ENCODE assay signal across 20 mouse cellular contexts in the genomic region with DNA sequence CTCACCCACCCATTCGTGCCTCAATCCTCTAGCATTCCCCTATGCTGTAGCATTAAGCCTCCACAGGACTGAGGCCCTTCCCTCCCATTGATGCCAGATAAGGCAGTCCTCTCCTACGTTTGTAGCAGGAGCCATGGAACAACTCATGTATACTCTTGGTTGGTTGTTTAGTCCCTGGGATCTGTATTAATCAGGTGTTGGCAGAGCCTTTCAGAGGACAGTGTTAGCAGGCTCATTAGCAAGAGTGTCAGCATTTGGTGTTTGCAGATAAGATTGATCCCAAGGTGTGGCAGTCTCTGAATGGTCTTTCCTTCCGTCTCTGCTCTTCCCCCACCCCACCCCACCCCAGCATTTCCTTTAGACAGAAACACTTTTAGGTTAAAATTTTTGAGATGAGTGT.
DNase-seq lines count a peak whose midpoint lies in the region; ATAC-seq and TF ChIP-seq lines count a peak whose summit lies in the region.
"Had no signal": no experiment of that assay in that cellular context is flagged by ENCODE, and none has a peak within 500 bp of the region (broad histone marks: within the 10 kb centered on the region; RNA-seq: fewer than 3 reads in every experiment).

No protein-coding gene starts in this region.

- H3K9me3 ChIP-seq in heart, embryonic 11.5 days (replicated peaks; ENCODE audit: control insufficient read depth, low read length), result no peaks in the 10 kb centered on the region
- no peaks in the 10 kb centered on the region for H3K9me3 ChIP-seq in G1E (replicated peaks)
- no peaks in the 10 kb centered on the region for H3K9me3 ChIP-seq in liver, embryonic 15.5 days (replicated peaks)
- H3K9me3 ChIP-seq: embryonic facial prominence, embryonic 10.5 days; forebrain, embryonic 13.5 days; heart, embryonic 12.5 days; hindbrain, embryonic 15.5 days had no signal

- no peaks in the 10 kb centered on the region for H3K79me2 ChIP-seq in heart, adult 2 months (replicated peaks; ENCODE audit: control insufficient read depth, insufficient read depth, low read length)

- TF ChIP-seq CTCF in heart, adult 2 months (IDR thresholded peaks at IDR 0.05), result no peak
- no peak for TF ChIP-seq CTCF in G1E (IDR thresholded peaks at IDR 0.05; ENCODE audit: low read depth, low read length)

- no peak for TF ChIP-seq EP300 in heart, adult 2 months (IDR thresholded peaks at IDR 0.05; ENCODE audit: insufficient read depth, low read depth, low read length)

- H3K9ac ChIP-seq in heart, embryonic 11.5 days (ENCODE audit: low read depth, low read length), result no peak overlapping the region
- no peak overlapping the region for H3K9ac ChIP-seq in heart, adult 2 months (ENCODE audit: low read depth, low read length)
- H3K9ac ChIP-seq in liver, embryonic 15.5 days, result no peak overlapping the region
- H3K9ac ChIP-seq: forebrain, embryonic 13.5 days; forebrain, postnatal 0 days; heart, embryonic 12.5 days; hindbrain, embryonic 15.5 days had no signal

- H3K4me2 ChIP-seq in heart, embryonic 11.5 days, result no peak overlapping the region
- H3K4me2 ChIP-seq in liver, embryonic 15.5 days, result peak overlapping the region; percentile 4; the same call in 1 of the 2 replicates
- H3K4me2 ChIP-seq: forebrain, embryonic 13.5 days; heart, embryonic 12.5 days; hindbrain, embryonic 15.5 days had no signal

- no peak overlapping the region for H3K4me3 ChIP-seq in heart, embryonic 11.5 days (ENCODE audit: low read depth, low read length)
- no peak overlapping the region for H3K4me3 ChIP-seq in heart, adult 2 months
- H3K4me3 ChIP-seq in G1E (ENCODE audit: low read depth, low read length), result peak overlapping the region; percentile 29; the same call in 1 of the 2 replicates
- no peak overlapping the region for H3K4me3 ChIP-seq in liver, embryonic 15.5 days (replicated peaks)
- H3K4me3 ChIP-seq: embryonic facial prominence, embryonic 10.5 days; forebrain, embryonic 13.5 days; heart, embryonic 12.5 days; hindbrain, embryonic 15.5 days had no signal

- ATAC-seq in heart, embryonic 11.5 days (replicated peaks; ENCODE audit: insufficient number of reproducible peaks, low FRiP score, low TSS enrichment), result peak; percentile 78
- ATAC-seq in G1E (ENCODE audit: extremely low read depth, insufficient number of reproducible peaks, low FRiP score, poor library complexity, severe bottlenecking), result peak; percentile 99
- peak; percentile 90 for ATAC-seq in liver, embryonic 15.5 days (ENCODE audit: insufficient read depth)
- ATAC-seq in granulocyte monocyte progenitor cell, adult 5-6 weeks (replicated peaks; ENCODE audit: poor library complexity, severe bottlenecking), result no peak
- ATAC-seq: forebrain, embryonic 13.5 days; forebrain, postnatal 0 days had no signal

- H3K27me3 ChIP-seq in heart, embryonic 11.5 days (ENCODE audit: control insufficient read depth, insufficient read depth, low read length), result no peaks in the 10 kb centered on the region
- H3K27me3 ChIP-seq in heart, adult 2 months (ENCODE audit: control insufficient read depth, insufficient read depth, low read length), result no peaks in the 10 kb centered on the region
- no peaks in the 10 kb centered on the region for H3K27me3 ChIP-seq in G1E (ENCODE audit: insufficient read depth, low read length)
- no peaks in the 10 kb centered on the region for H3K27me3 ChIP-seq in liver, embryonic 15.5 days
- H3K27me3 ChIP-seq: CH12.LX; forebrain, embryonic 13.5 days; heart, embryonic 12.5 days; hindbrain, embryonic 15.5 days had no signal

- H3K36me3 ChIP-seq in heart, embryonic 11.5 days (ENCODE audit: control insufficient read depth, insufficient read depth, low read length), result no peaks in the 10 kb centered on the region
- no peaks in the 10 kb centered on the region for H3K36me3 ChIP-seq in heart, adult 2 months (ENCODE audit: control insufficient read depth, insufficient read depth, low read length)
- H3K36me3 ChIP-seq in G1E (replicated peaks), result no peaks in the 10 kb centered on the region
- H3K36me3 ChIP-seq in liver, embryonic 15.5 days (replicated peaks), result no peaks in the 10 kb centered on the region
- H3K36me3 ChIP-seq: embryonic facial prominence, embryonic 10.5 days; heart, embryonic 12.5 days; hindbrain, embryonic 15.5 days had no signal

- 6% methylated on average over 3 of the region's 3 CpGs for WGBS in heart, embryonic 11.5 days (ENCODE audit: insufficient replicate concordance)
- 14% methylated on average over 3 of the region's 3 CpGs for WGBS in heart, adult 2 months
- 9% methylated on average over 3 of the region's 3 CpGs for WGBS in liver, embryonic 15.5 days (ENCODE audit: insufficient replicate concordance)

- no peak for DNase-seq in heart, adult 2 months
- no peak for DNase-seq in G1E (ENCODE audit: low spot score)
- DNase-seq in c-Kit-positive CD71-positive TER-119-negative erythroid progenitor cells, embryonic 14.5 days (ENCODE audit: low read depth), result peak; percentile 8
- DNase-seq in layer of hippocampus, postnatal 36 days, result no peak
- DNase-seq in thymus, postnatal 0 days (ENCODE audit: low spot score), result no peak
- DNase-seq: adrenal gland, postnatal 10 days; cerebellum, adult 2 months; cerebellum, postnatal 10 days; forebrain, postnatal 0 days; gastrocnemius, postnatal 25 days; heart, adult 18-20 months; heart, postnatal 36 days had no signal

- H3K4me1 ChIP-seq in heart, embryonic 11.5 days (ENCODE audit: control insufficient read depth, insufficient read depth, low read length), result no peaks in the 10 kb centered on the region
- H3K4me1 ChIP-seq in heart, adult 2 months (ENCODE audit: control insufficient read depth, insufficient read depth, low read length), result no peaks in the 10 kb centered on the region
- peaks cover 29% of the 10 kb centered on the region for H3K4me1 ChIP-seq in G1E (ENCODE audit: insufficient read depth, low read depth, low read length)
- H3K4me1 ChIP-seq in liver, embryonic 15.5 days (replicated peaks), result no peaks in the 10 kb centered on the region
- H3K4me1 ChIP-seq: embryonic facial prominence, embryonic 10.5 days; forebrain, embryonic 13.5 days; heart, embryonic 12.5 days; hindbrain, embryonic 15.5 days had no signal

- H3K27ac ChIP-seq in heart, embryonic 11.5 days (ENCODE audit: low read depth, low read length), result no peak overlapping the region
- no peak overlapping the region for H3K27ac ChIP-seq in heart, adult 2 months
- no peak overlapping the region for H3K27ac ChIP-seq in liver, embryonic 15.5 days (replicated peaks)
- H3K27ac ChIP-seq: embryonic facial prominence, embryonic 10.5 days; forebrain, embryonic 13.5 days; hindbrain, embryonic 15.5 days had no signal

- intact Hi-C loops in heart, adult 2 months (cut with DNase I), result no loop called here

- no peak for TF ChIP-seq POLR2A in heart, adult 2 months (IDR thresholded peaks at IDR 0.05; ENCODE audit: insufficient read depth, low read depth, low read length)
